Mouse (Mus musculus) myocyte (in vitro differentiated cells): ENCODE measurements around the gene Hoxc10. TPM values are rescaled to one million over a fixed set of nuclear protein-coding genes. Genes with fewer than 3 reads are reported as not detected.

Experiments used
- H3K27me3 ChIP-seq: one replicate; pipeline ENCODE4 v1.6.1; 2011; ENCODE audit not compliant: control insufficient read depth, insufficient read depth, insufficient read length
- H3K36me3 ChIP-seq: one replicate; pipeline ENCODE4 v1.6.1; 2011; ENCODE audit not compliant: control insufficient read depth, insufficient read depth
- H3K4me2 ChIP-seq: one replicate; pipeline ENCODE4 v1.6.1; 2011; ENCODE audit warnings: low read depth, control low read depth
- H3K4me3 ChIP-seq: one replicate; pipeline ENCODE4 v1.5.1; 2011; ENCODE audit warnings: mild to moderate bottlenecking, control low read depth, moderate library complexity
- H3K79me2 ChIP-seq: one replicate; pipeline ENCODE4 v1.6.1; 2011; ENCODE audit not compliant: control insufficient read depth, insufficient read depth
- H3ac ChIP-seq: one replicate; pipeline ENCODE4 v1.6.1; 2011; ENCODE audit not compliant: control insufficient read depth, insufficient read length
- CEBPB ChIP-seq: IDR thresholded peaks from 2 replicates; pipeline ENCODE4 v1.6.1; 2011; ENCODE audit warnings: mild to moderate bottlenecking, moderate library complexity; ENCODE audit not compliant: poor library complexity, insufficient read depth, severe bottlenecking
- E2F4 ChIP-seq: IDR thresholded peaks from one replicate; pipeline ENCODE4 v1.6.1; 2011; ENCODE audit warnings: mild to moderate bottlenecking, control low read depth, moderate library complexity; ENCODE audit not compliant: insufficient read depth
- MAX ChIP-seq: IDR thresholded peaks from one replicate; pipeline ENCODE4 v1.6.1; 2011; ENCODE audit warnings: low read depth, mild to moderate bottlenecking, control low read depth
- MYOD1 ChIP-seq, 3 experiments: IDR thresholded peaks; one replicate each; pipeline ENCODE4 v1.6.1; 2011; ENCODE audit warnings: control low read depth in 2 of 3, low read depth in 2 of 3, mild to moderate bottlenecking in 2 of 3, moderate library complexity in 1 of 3; ENCODE audit not compliant: insufficient read length in 2 of 3, control insufficient read depth in 1 of 3
- MYOG ChIP-seq, 3 experiments: IDR thresholded peaks; one replicate each; pipeline ENCODE4 v1.6.1; 2011; ENCODE audit warnings: control low read depth in 2 of 3, low read depth in 2 of 3, mild to moderate bottlenecking in 2 of 3; ENCODE audit not compliant: insufficient read length in 2 of 3, control insufficient read depth in 1 of 3, insufficient read depth in 1 of 3
- POLR2A ChIP-seq: IDR thresholded peaks from one replicate; pipeline ENCODE4 v1.6.1; 2011; ENCODE audit warnings: low read depth, mild to moderate bottlenecking, control low read depth, moderate library complexity; ENCODE audit not compliant: insufficient read length
- POLR2AphosphoS2 ChIP-seq: IDR thresholded peaks from one replicate; pipeline ENCODE4 v1.6.1; 2011; ENCODE audit warnings: low read depth, control low read depth; ENCODE audit not compliant: insufficient read length
- REST ChIP-seq: IDR thresholded peaks from one replicate; pipeline ENCODE4 v1.6.1; 2011; ENCODE audit warnings: mild to moderate bottlenecking, control low read depth, moderate library complexity; ENCODE audit not compliant: insufficient read depth, insufficient read length
- SRF ChIP-seq: IDR thresholded peaks from one replicate; pipeline ENCODE4 v1.6.1; 2011; ENCODE audit warnings: low read depth; ENCODE audit not compliant: control insufficient read depth, insufficient read length
- TCF12 ChIP-seq: IDR thresholded peaks from one replicate; pipeline ENCODE4 v1.6.1; 2011; ENCODE audit warnings: mild to moderate bottlenecking, control low read depth; ENCODE audit not compliant: poor library complexity, insufficient read depth, severe bottlenecking
- TCF3 ChIP-seq: IDR thresholded peaks from one replicate; pipeline ENCODE4 v1.6.1; 2011; ENCODE audit warnings: low read depth, control low read depth; ENCODE audit not compliant: insufficient read length
- USF1 ChIP-seq: IDR thresholded peaks from one replicate; pipeline ENCODE4 v1.6.1; 2011; ENCODE audit warnings: low read depth, mild to moderate bottlenecking, control low read depth, moderate library complexity
- polyA plus RNA-seq: library from polyadenylated mRNA; unstranded; fragments of >200 nt; fragmentation: generic; extraction: Trizol; gene quantifications from one replicate; pipeline ENCODE4 v1.2.1, GENCODE M21; 2012; ENCODE audit warnings: missing spikeins

Gene Hoxc10
- polyA plus RNA-seq, 1 experiment = 43.5 TPM

DNA sequence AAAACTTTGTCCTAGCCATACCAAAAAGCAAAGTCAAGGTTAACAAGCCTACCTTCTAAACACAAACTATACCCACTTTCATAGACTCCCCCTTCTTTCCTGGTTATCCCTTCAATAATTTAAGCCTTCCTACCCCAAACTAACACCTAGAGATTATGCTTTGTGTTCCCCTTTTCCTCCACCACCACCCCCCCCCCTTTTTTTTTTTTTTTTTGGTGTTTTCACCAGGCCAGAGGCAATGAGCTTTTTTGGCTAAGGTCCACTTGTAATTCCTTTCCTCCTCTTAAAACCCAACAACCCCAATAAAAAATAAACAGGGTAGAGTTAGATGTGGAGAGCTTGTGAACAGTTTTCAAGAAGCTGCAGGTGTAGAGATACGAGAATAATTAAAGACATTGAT is 2.7 kb downstream of the Hoxc10 start:
- Histone ChIP-seq H3K36me3 (no peaks in the 10 kb centered on the region), H3ac (no peak overlapping the region), H3K27me3 (no peaks in the 10 kb centered on the region), H3K79me2 (peaks cover 97% of the 10 kb centered on the region), H3K4me3 (peak overlapping the region; percentile 85), H3K4me2 (peak overlapping the region; percentile 98)
- TF ChIP-seq MAX (no peak), MYOG (IDR thresholded peaks at IDR 0.05; ENCODE audit: control insufficient read depth in 1 of 3, insufficient read depth in 1 of 3, insufficient read length in 2 of 3, low read depth in 2 of 3) (no peak), MYOD1 (IDR thresholded peaks at IDR 0.05; ENCODE audit: control insufficient read depth in 1 of 3, insufficient read length in 2 of 3, low read depth in 2 of 3) (no peak), E2F4 (no peak)

DNA sequence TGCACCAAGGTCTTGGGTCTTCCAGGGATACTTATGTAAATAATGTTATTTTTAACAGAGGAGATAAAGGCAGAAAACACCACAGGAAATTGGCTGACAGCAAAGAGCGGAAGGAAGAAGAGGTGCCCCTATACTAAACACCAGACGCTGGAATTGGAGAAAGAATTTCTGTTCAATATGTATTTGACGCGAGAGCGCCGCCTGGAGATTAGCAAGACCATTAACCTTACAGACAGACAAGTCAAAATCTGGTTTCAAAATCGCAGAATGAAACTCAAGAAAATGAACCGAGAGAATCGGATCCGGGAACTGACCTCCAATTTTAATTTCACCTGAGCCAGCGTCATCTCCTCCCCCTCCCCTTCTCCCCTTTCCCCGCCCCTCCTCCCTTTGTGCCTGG is 4.1 kb downstream of the Hoxc10 start:
- H3K36me3 ChIP-seq = no peaks in the 10 kb centered on the region
- no peaks in the 10 kb centered on the region for H3K27me3 ChIP-seq
- TF ChIP-seq E2F4 = no peak
- TF ChIP-seq SRF = no peak
- no peak for TF ChIP-seq MYOG (IDR thresholded peaks at IDR 0.05; ENCODE audit: control insufficient read depth in 1 of 3, insufficient read depth in 1 of 3, insufficient read length in 2 of 3, low read depth in 2 of 3)
- no peak for TF ChIP-seq POLR2A
- TF ChIP-seq MYOD1 (IDR thresholded peaks at IDR 0.05; ENCODE audit: control insufficient read depth in 1 of 3, insufficient read length in 2 of 3, low read depth in 2 of 3) = no peak
- no peak for TF ChIP-seq REST
- no peak for TF ChIP-seq CEBPB
- TF ChIP-seq USF1 = no peak
- no peak for TF ChIP-seq TCF12
- no peak for TF ChIP-seq MAX
- TF ChIP-seq TCF3 = no peak
- no peak for TF ChIP-seq POLR2AphosphoS2
- peak overlapping the region; percentile 98 for H3K4me2 ChIP-seq
- H3ac ChIP-seq = no peak overlapping the region
- H3K4me3 ChIP-seq = peak overlapping the region; percentile 21
- peaks cover 98% of the 10 kb centered on the region for H3K79me2 ChIP-seq

DNA sequence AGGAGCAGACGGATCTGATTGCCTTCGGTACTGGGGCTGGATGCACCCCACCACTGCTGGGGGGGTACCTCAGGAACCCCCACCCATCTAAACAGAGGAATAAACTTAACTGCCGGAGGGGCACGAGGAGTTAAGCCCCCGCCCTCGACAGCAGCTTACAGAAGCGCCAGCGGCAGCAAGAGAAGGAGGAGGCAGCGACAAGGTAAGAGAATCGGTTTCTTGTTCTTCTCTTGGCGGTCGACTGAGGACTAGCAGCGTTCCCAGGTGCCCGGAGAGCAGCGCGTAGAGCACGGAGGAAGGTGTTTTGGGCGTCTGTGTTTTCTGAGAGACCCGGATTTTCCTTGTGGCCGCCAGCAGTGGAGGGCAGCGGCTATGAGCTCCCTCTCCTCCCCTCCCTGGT is 5.7 kb downstream of the Hoxc10 start:
- peak overlapping the region; percentile 98 for H3K4me2 ChIP-seq
- H3K27me3 ChIP-seq = no peaks in the 10 kb centered on the region
- TF ChIP-seq MYOG (IDR thresholded peaks at IDR 0.05; ENCODE audit: control insufficient read depth in 1 of 3, insufficient read depth in 1 of 3, insufficient read length in 2 of 3, low read depth in 2 of 3) (no peak), TCF12 (no peak), POLR2AphosphoS2 (peak; percentile 36), MAX (no peak)
- H3K36me3 ChIP-seq = no peaks in the 10 kb centered on the region
- peaks cover 100% of the 10 kb centered on the region for H3K79me2 ChIP-seq
- H3K4me3 ChIP-seq = peak overlapping the region; percentile 21
- H3ac ChIP-seq = peak overlapping the region; percentile 3

DNA sequence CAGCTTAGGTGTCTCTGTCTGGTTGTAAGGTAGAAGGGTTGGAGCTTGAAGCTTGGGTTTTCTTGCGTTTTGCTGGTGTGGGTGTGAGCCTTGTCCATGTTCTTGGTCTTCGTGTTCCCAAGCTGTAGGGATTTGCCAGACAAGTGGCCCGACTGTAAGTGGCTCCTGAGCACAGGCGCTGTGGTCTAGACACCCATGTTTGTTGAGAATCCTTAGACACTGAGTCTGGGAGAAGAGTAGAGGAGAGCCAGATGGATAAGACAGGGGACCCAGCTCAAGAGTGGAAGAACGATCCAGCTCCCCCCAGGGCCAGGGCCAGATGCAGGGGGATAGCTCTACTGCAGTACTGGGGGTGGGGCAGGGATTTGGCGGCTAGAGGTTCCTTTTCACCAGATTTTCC is 6.2 kb downstream of the Hoxc10 start:
- H3K36me3 ChIP-seq = no peaks in the 10 kb centered on the region
- peak overlapping the region; percentile 3 for H3ac ChIP-seq
- no peak for TF ChIP-seq TCF12
- TF ChIP-seq CEBPB = no peak
- no peak for TF ChIP-seq MYOG (IDR thresholded peaks at IDR 0.05; ENCODE audit: control insufficient read depth in 1 of 3, insufficient read depth in 1 of 3, insufficient read length in 2 of 3, low read depth in 2 of 3)
- TF ChIP-seq POLR2A = no peak
- no peak for TF ChIP-seq USF1
- TF ChIP-seq TCF3 = no peak
- TF ChIP-seq SRF = no peak
- no peak for TF ChIP-seq POLR2AphosphoS2
- no peak for TF ChIP-seq E2F4
- TF ChIP-seq REST = no peak
- TF ChIP-seq MAX = no peak
- no peak for TF ChIP-seq MYOD1 (IDR thresholded peaks at IDR 0.05; ENCODE audit: control insufficient read depth in 1 of 3, insufficient read length in 2 of 3, low read depth in 2 of 3)
- H3K79me2 ChIP-seq = peaks cover 100% of the 10 kb centered on the region
- H3K4me3 ChIP-seq = peak overlapping the region; percentile 21
- H3K27me3 ChIP-seq = no peaks in the 10 kb centered on the region
- peak overlapping the region; percentile 98 for H3K4me2 ChIP-seq

DNA sequence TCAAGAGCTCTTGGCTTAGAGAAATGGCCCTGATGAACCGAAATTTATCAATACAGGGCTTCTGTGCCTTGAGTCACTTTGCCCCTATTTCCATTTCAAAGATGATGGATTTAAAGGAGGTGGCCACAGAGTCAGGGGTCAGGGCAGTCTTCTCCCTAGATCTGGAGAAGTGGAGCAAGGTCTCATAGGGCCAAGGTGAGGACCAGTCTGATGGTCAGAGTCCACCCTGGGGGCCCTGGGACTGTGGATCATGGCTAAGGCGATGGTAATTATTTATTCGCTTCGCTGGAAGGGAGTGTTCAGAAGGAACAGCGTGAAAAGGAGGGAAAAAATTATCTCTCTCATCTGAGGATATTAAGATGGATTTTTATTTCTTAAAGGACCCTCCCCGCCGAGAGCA is 8.4 kb downstream of the Hoxc10 start:
- peak overlapping the region; percentile 64 for H3ac ChIP-seq
- H3K27me3 ChIP-seq = no peaks in the 10 kb centered on the region
- TF ChIP-seq TCF3 (no peak), MYOG (IDR thresholded peaks at IDR 0.05; ENCODE audit: control insufficient read depth in 1 of 3, insufficient read depth in 1 of 3, insufficient read length in 2 of 3, low read depth in 2 of 3) (no peak), USF1 (no peak), MAX (no peak), POLR2AphosphoS2 (no peak), E2F4 (no peak)
- peaks cover 100% of the 10 kb centered on the region for H3K79me2 ChIP-seq
- H3K4me2 ChIP-seq = peak overlapping the region; percentile 95
- peak overlapping the region; percentile 92 for H3K4me3 ChIP-seq
- no peaks in the 10 kb centered on the region for H3K36me3 ChIP-seq
